Mouse (Mus musculus): ENCODE measurements around the gene Gm20388.

GRCm38 (mm10) chr8:120378306-120378705 is 467.7 kb downstream of the Gm20388 start:
- TF ChIP-seq POLR2A (IDR thresholded peaks at IDR 0.05; ENCODE audit: extremely low read depth, insufficient read depth, low read length) (no peak), CTCF (IDR thresholded peaks at IDR 0.05; ENCODE audit: extremely low read depth, insufficient read depth, low read length) (no peak)

Measured in cortical plate, adult 2 months (tissue).